Mouse (Mus musculus): ENCODE results near the gene Smu1. TPM values are rescaled to one million over a fixed set of nuclear protein-coding genes. Genes with fewer than 3 reads are reported as not detected.

Smu1 gene
- polyA plus RNA-seq, 1 experiment from 2014 or later: 71.6 TPM

DNA sequence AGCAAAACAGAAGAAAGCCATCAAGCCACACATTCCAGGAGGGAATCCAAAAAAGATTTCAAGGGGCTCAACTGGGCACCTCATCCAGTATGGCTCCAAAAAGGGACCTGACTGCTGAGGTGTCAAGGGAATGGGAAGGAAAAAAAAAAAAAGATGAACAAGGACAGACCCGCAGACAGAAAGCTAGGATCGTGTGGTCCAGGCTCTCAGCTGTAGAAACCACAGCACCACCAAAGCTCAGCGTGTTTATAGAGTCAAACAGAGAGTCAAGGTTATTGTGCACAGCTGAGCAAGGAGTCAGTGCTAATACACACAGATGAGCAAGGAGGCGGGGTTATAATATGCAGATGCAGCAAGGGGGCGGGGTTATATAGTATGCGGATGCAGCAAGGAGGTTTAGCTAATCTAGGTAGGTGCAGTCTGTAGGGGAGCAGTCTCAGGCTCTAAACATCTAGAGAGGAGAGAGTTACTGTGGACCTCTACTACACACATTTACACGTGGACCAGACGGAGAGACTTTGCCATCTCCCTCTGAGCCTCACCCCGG lies 28.0 kb upstream of the Smu1 start:
- Histone ChIP-seq H3K9me3 (replicated peaks) (no peaks in the 10 kb centered on the region), H3K9ac (no peak overlapping the region), H3K4me1 (replicated peaks) (peaks cover 22% of the 10 kb centered on the region), H3K36me3 (replicated peaks) (no peaks in the 10 kb centered on the region), H3K4me2 (no peak overlapping the region), H3K27ac (replicated peaks) (no peak overlapping the region), H3K27me3 (no peaks in the 10 kb centered on the region), H3K4me3 (replicated peaks) (no peak overlapping the region)
- ATAC-seq (ENCODE audit: insufficient read depth): 0 out of 2 replicates have a peak, but pooled peaks have one; percentile 34
- WGBS (ENCODE audit: insufficient replicate concordance): 47% methylated on average over 9 of the region's 9 CpGs

DNA sequence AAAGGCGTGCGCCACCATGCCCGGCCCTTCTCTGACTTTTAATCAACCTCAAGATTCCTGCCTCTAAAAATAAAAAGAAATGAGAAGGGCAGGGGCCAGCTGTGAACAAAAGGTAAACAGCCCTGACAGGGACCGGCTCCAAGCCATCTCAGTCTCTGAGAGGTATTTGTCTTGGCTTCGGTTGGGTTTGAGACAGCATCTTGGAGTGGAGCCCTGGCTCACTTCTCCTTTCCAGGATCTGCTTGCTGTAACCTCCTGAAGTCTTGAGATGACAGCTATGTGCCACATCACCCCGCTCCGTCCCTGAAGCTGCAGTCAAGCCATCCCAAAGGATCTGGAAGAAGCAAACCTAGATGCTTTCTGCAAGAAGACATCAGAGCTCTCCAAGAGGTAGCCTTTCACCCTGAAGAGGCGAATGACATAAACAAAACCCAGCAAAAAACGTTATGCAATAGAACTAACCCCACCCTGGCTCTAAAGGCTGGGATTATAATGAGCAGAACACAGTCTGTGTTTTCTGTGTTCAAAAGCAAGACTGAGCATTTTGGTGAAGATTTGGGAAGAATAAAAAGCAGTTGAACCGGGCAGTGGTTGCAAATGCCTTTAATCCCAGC lies 26.9 kb upstream of the Smu1 start:
- no peak for ATAC-seq (ENCODE audit: insufficient read depth)
- 59% methylated on average over 10 of the region's 10 CpGs for WGBS (ENCODE audit: insufficient replicate concordance)
- Histone ChIP-seq H3K27ac (replicated peaks) (no peak overlapping the region), H3K4me2 (no peak overlapping the region), H3K27me3 (no peaks in the 10 kb centered on the region), H3K9me3 (replicated peaks) (no peaks in the 10 kb centered on the region), H3K9ac (no peak overlapping the region), H3K4me1 (replicated peaks) (peaks cover 23% of the 10 kb centered on the region), H3K36me3 (replicated peaks) (no peaks in the 10 kb centered on the region), H3K4me3 (replicated peaks) (no peak overlapping the region)

DNA sequence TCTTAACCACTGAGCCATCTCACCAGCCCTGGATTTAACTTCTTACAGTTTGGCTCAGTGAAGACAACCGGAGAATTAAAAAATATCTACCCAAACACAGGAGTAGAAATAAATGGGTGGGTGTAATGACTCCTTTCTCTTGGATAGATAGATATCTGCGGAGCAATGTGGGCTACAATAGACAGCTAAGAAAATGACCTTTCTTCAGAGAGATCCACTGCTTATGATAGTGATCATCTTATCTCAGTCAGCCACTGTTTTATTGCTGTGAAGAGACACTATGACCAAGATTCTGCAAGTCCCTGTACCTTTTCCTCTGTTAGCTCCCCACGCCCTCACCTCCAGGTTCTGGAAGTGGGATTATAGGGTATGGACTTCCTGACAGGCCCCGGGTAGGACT lies 25.3 kb upstream of the Smu1 start:
- Histone ChIP-seq H3K9me3 (replicated peaks) (no peaks in the 10 kb centered on the region), H3K9ac (no peak overlapping the region), H3K4me2 (no peak overlapping the region), H3K27me3 (no peaks in the 10 kb centered on the region), H3K36me3 (replicated peaks) (no peaks in the 10 kb centered on the region), H3K4me3 (replicated peaks) (no peak overlapping the region), H3K27ac (replicated peaks) (no peak overlapping the region), H3K4me1 (replicated peaks) (peaks cover 26% of the 10 kb centered on the region)
- no peak for ATAC-seq (ENCODE audit: insufficient read depth)
- WGBS (ENCODE audit: insufficient replicate concordance): 62% methylated on average over 4 of the region's 4 CpGs

DNA sequence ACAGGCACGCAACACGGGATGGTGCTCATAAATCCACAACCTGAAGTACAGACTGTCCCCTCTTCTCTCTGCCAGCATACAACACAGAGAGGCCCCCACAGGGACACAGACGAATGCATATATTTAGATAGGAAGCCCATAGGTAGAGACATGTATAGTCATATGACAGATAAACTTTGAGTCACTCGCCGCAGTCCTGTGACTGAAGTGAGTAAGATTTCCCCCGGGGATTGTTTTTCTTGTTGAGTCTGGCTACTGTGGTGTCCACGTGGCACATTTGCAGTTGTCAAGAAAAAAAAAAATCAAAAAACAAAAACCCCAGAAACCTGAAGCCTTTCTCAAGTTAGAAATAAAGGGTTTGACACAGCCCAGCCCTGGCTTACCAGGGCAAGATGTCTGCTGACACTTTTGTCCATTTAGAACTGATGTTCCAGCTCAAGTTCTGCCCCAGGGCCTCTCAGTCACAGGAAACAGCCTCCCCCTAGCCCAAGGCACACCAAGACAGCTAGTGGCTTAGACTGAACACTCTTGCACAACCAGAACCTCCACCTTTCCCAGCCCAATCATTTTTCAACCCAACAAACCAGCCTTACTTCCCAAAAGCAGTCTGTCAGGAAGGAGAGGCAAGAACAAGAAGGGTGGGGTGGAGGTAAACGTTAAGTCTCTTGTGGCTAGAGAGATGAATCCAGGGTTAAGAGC lies 24.2 kb upstream of the Smu1 start:
- no peak overlapping the region for H3K9ac ChIP-seq
- no peak overlapping the region for H3K4me3 ChIP-seq (replicated peaks)
- H3K36me3 ChIP-seq (replicated peaks): no peaks in the 10 kb centered on the region
- 0 out of 2 replicates have a peak, but pooled peaks have one; percentile 31 for ATAC-seq (ENCODE audit: insufficient read depth)
- peak overlapping the region; percentile 38 for H3K27ac ChIP-seq (replicated peaks)
- peaks cover 28% of the 10 kb centered on the region for H3K4me1 ChIP-seq (replicated peaks)
- H3K4me2 ChIP-seq: peak overlapping the region; percentile 47
- no peaks in the 10 kb centered on the region for H3K27me3 ChIP-seq
- 11% methylated on average over 8 of the region's 8 CpGs for WGBS (ENCODE audit: insufficient replicate concordance)
- no peaks in the 10 kb centered on the region for H3K9me3 ChIP-seq (replicated peaks)

DNA sequence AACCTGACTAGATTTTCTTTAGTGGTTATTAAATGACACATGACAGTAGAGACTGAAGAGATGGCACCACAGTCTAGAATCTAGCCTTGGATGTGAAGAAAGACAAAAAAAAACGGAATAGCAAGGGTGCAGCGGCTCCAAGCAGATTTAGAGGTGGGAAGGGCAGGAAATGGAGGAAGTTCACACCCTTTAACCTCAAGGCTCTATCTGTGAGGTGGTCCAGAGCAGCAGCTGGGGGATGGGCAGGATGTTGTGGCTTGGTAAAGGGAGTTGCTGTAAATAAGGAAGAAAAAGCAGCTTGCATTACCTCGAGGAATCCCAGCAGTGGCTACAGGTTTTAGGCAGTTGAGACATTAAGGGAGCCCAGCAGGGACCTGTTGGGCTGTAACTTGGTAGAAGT lies 23.4 kb upstream of the Smu1 start:
- no peak overlapping the region for H3K4me3 ChIP-seq (replicated peaks)
- no peak for ATAC-seq (ENCODE audit: insufficient read depth)
- H3K9ac ChIP-seq: no peak overlapping the region
- H3K36me3 ChIP-seq (replicated peaks): no peaks in the 10 kb centered on the region
- peak overlapping the region; percentile 47 for H3K4me2 ChIP-seq
- no peaks in the 10 kb centered on the region for H3K9me3 ChIP-seq (replicated peaks)
- WGBS (ENCODE audit: insufficient replicate concordance): 2% methylated on average over 3 of the region's 3 CpGs
- no peaks in the 10 kb centered on the region for H3K27me3 ChIP-seq
- H3K4me1 ChIP-seq (replicated peaks): peaks cover 29% of the 10 kb centered on the region
- peak overlapping the region; percentile 38; the same call in 1 of the 2 replicates for H3K27ac ChIP-seq (replicated peaks)

DNA sequence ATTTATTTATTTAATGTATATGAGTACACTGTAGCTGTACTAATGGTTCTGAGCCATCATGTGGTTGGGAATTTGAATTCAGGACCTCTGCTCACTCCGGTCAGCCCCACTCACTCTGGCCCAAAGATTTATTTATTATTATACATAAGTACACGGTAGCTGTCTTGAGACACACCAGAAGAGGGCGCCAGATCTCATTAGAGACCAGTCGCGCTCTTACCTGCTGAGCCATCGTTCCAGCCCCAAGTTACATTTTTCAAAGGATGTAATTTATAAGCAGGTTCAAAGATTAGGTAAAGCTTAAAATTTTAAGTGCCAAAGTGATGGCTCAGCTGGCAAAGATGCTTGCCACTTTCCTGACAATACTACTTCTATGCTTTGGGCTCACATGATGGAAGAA lies 20.9 kb upstream of the Smu1 start:
- ATAC-seq (ENCODE audit: insufficient read depth): no peak
- no peak overlapping the region for H3K4me3 ChIP-seq (replicated peaks)
- no peaks in the 10 kb centered on the region for H3K36me3 ChIP-seq (replicated peaks)
- no peak overlapping the region for H3K4me2 ChIP-seq
- H3K27me3 ChIP-seq: no peaks in the 10 kb centered on the region
- no peak overlapping the region for H3K9ac ChIP-seq
- no peak overlapping the region for H3K27ac ChIP-seq (replicated peaks)
- H3K4me1 ChIP-seq (replicated peaks): peaks cover 37% of the 10 kb centered on the region
- no peaks in the 10 kb centered on the region for H3K9me3 ChIP-seq (replicated peaks)
- WGBS (ENCODE audit: insufficient replicate concordance): 51% methylated on average over 6 of the region's 6 CpGs

DNA sequence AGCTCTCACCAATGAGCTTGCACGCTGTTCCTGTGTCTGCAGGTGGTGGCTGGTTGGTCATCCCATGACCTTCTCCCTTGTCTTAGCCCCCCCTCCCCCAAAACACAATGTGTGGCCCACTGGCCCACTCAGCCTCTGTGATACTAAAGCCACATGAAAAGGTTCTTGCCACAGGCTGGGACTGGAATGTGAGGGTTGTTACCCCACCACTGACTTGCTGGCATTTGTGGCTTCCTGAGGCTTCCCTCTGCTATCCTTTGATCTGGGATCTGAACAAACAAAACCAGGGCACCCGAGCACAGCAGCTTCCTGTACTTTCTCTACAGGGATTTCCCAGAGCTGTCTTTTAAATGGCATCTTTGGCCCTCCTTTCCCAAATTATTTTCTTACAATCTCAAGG lies 19.4 kb upstream of the Smu1 start:
- H3K9ac ChIP-seq: no peak overlapping the region
- H3K9me3 ChIP-seq (replicated peaks): no peaks in the 10 kb centered on the region
- H3K27ac ChIP-seq (replicated peaks): no peak overlapping the region
- peaks cover 38% of the 10 kb centered on the region for H3K4me1 ChIP-seq (replicated peaks)
- WGBS (ENCODE audit: insufficient replicate concordance): 28% methylated on average over 2 of the region's 2 CpGs
- H3K36me3 ChIP-seq (replicated peaks): no peaks in the 10 kb centered on the region
- H3K27me3 ChIP-seq: no peaks in the 10 kb centered on the region
- no peak overlapping the region for H3K4me2 ChIP-seq
- no peak overlapping the region for H3K4me3 ChIP-seq (replicated peaks)
- no peak for ATAC-seq (ENCODE audit: insufficient read depth)

DNA sequence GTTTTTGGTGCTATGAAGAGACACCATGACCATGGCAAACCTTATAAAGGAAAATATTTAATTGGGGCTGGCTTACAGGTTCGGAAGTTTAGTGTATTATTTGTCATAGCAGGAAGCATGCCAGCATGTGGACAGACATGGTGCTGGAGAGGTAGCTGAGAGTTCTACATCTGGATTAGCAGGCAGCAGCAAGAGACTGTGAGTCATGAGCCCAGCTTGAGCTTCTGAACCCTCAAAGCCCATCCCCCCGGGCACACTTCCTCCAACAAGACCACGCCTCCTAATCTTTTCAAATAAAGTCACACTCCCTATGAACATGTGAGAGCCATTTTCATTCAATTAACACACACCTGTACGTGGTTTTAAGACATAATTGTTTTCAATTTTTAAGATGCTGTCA lies 18.7 kb upstream of the Smu1 start:
- Histone ChIP-seq H3K36me3 (replicated peaks) (no peaks in the 10 kb centered on the region), H3K4me2 (no peak overlapping the region), H3K27me3 (no peaks in the 10 kb centered on the region), H3K4me3 (replicated peaks) (no peak overlapping the region), H3K4me1 (replicated peaks) (peaks cover 36% of the 10 kb centered on the region), H3K9ac (no peak overlapping the region), H3K27ac (replicated peaks) (no peak overlapping the region), H3K9me3 (replicated peaks) (no peaks in the 10 kb centered on the region)
- 40% methylated on average over 4 of the region's 4 CpGs for WGBS (ENCODE audit: insufficient replicate concordance)
- no peak for ATAC-seq (ENCODE audit: insufficient read depth)

DNA sequence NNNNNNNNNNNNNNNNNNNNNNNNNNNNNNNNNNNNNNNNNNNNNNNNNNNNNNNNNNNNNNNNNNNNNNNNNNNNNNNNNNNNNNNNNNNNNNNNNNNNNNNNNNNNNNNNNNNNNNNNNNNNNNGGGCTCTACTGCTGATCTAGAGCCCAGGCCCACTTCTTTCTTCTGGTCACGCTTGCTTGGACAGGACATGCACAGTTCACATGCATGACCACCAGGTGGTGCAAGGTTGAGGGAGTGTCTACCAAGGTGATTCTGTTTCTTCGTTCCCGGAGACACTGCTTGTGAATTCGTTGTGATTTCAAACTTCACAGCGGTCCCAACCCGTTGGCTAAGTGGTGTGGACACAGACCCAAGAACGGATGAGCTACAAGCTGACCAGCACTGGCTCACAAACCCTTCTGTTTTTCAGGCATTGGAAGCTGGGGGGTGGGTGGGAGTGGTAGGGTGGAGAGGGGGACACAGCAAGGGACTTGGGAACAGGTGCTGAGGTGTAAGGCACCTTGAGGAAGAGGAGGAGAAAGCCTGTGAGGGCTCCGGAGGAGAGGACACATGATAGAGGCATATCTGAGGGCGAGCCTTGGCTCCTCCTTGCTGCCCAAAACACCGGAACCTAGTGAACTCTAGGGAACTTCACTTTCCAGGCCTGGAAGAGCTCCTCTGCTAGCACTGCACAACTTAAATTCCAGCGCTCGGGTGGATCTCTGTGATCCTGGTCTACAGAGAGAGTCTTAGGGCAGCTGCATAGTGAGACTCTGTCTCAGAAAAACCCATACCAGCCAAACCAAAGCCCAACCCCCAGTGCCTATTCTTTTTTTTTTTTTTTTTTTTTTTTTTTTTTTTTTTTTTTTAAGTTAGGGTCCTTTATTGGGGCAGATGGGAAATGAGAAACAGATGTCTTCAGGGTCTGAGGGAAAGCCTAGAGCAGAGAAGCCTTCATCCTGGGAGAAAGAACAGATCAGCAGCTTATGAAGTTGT lies 16.8 kb upstream of the Smu1 start:
- H3K27me3 ChIP-seq: no peaks in the 10 kb centered on the region
- no peaks in the 10 kb centered on the region for H3K9me3 ChIP-seq (replicated peaks)
- H3K36me3 ChIP-seq (replicated peaks): no peaks in the 10 kb centered on the region
- ATAC-seq (ENCODE audit: insufficient read depth): no peak
- no peak overlapping the region for H3K9ac ChIP-seq
- H3K4me2 ChIP-seq: peak overlapping the region; percentile 56
- no peak overlapping the region for H3K27ac ChIP-seq (replicated peaks)
- WGBS (ENCODE audit: insufficient replicate concordance): 13% methylated on average over 12 of the region's 12 CpGs
- peaks cover 33% of the 10 kb centered on the region for H3K4me1 ChIP-seq (replicated peaks)
- H3K4me3 ChIP-seq (replicated peaks): peak overlapping the region; percentile 22

DNA sequence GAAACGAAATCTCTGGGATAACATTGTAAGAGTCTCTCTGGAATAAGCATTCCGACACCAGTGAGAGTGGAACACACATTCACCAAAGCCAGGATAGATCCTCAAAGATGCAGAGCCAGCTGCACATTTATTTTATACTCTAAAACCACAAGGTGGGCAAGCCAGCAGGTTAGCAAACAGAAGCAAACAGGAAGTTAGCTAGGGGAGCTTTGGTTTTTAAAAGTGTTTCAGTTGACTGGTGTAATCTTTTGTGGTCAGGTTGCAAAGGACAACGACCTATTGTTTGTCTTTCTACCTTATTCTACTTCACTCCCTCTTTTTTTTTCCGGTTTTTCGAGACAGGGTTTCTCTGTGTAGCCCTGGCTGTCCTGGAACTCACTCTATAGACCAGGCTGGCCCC lies 2.2 kb upstream of the Smu1 start:
- 27% methylated on average over 5 of the region's 5 CpGs for WGBS (ENCODE audit: insufficient replicate concordance)
- no peak overlapping the region for H3K27ac ChIP-seq (replicated peaks)
- H3K4me3 ChIP-seq (replicated peaks): no peak overlapping the region
- peaks cover 19% of the 10 kb centered on the region for H3K4me1 ChIP-seq (replicated peaks)
- H3K36me3 ChIP-seq (replicated peaks): peaks cover 11% of the 10 kb centered on the region
- no peaks in the 10 kb centered on the region for H3K9me3 ChIP-seq (replicated peaks)
- no peak for ATAC-seq (ENCODE audit: insufficient read depth)
- no peak overlapping the region for H3K9ac ChIP-seq
- H3K4me2 ChIP-seq: no peak overlapping the region
- H3K27me3 ChIP-seq: no peaks in the 10 kb centered on the region
